Mouse (Mus musculus) 416B (cell line): ENCODE results near the gene Acadvl.
A peak's percentile ranks its signal among the peaks of the same experiment; 100 is the strongest.
"Not testable (repeated sequence)": the region's sequence is repeated elsewhere in the genome, so short reads cannot be mapped to it uniquely, and the experiment has no call there.

Source experiments
- DNase-seq: peaks from one replicate; pipeline ENCODE4 v3.0.0; 2011; ENCODE audit warnings: low read depth

Gene Acadvl

GRCm38 (mm10) chr11:70027397-70027796 is 12.2 kb upstream of the Acadvl start:
- no peak for DNase-seq

- no peak for DNase-seq
These were observed 11.5 kb upstream of the Acadvl start for GRCm38 (mm10) chr11:70026689-70027088.

- no peak for DNase-seq
These were observed 8.9 kb upstream of the Acadvl start for GRCm38 (mm10) chr11:70024151-70024514.

- DNase-seq, result no peak
These were observed 8.4 kb upstream of the Acadvl start for GRCm38 (mm10) chr11:70023481-70024150.

- DNase-seq, result peak; percentile 98
These were observed 6.3 kb upstream of the Acadvl start for GRCm38 (mm10) chr11:70021264-70022132.

GRCm38 (mm10) chr11:70020731-70021263 is 5.6 kb upstream of the Acadvl start:
- DNase-seq, result peak; percentile 94

- peak; percentile 81 for DNase-seq
These were observed 4.9 kb upstream of the Acadvl start for GRCm38 (mm10) chr11:70020022-70020631.

- DNase-seq, result no peak
These were observed 4.3 kb upstream of the Acadvl start for GRCm38 (mm10) chr11:70019495-70020021.

- DNase-seq, result peak; percentile 79
These were observed 3.1 kb upstream of the Acadvl start for GRCm38 (mm10) chr11:70018131-70018990.

GRCm38 (mm10) chr11:70017199-70017767 is 2.1 kb upstream of the Acadvl start:
- DNase-seq, result no peak

GRCm38 (mm10) chr11:70016669-70017068 is 1.5 kb upstream of the Acadvl start, which contains the start of gene Dlg4:
TSS of gene Dlg4 (plus strand) at chr11:70016942.
- DNase-seq, result no peak

- not testable (repeated sequence) for DNase-seq
These were observed 966 bp upstream of the Acadvl start for GRCm38 (mm10) chr11:70016177-70016576.

GRCm38 (mm10) chr11:70015677-70016076 is 466 bp upstream of the Acadvl start:
- DNase-seq, result peak; percentile 42

GRCm38 (mm10) chr11:70014051-70014450 is 1.2 kb downstream of the Acadvl start:
- no peak for DNase-seq

GRCm38 (mm10) chr11:70013408-70013807 is 1.8 kb downstream of the Acadvl start:
- no peak for DNase-seq

- DNase-seq, result no peak
These were observed 2.3 kb downstream of the Acadvl start for GRCm38 (mm10) chr11:70012931-70013330.

- no peak for DNase-seq
These were observed 4.2 kb downstream of the Acadvl start for GRCm38 (mm10) chr11:70010961-70011360.

GRCm38 (mm10) chr11:70010548-70010947 is 4.7 kb downstream of the Acadvl start:
- DNase-seq, result no peak

- no peak for DNase-seq
These were observed 5.2 kb downstream of the Acadvl start for GRCm38 (mm10) chr11:70010033-70010432.

GRCm38 (mm10) chr11:70005521-70005920 is 9.7 kb downstream of the Acadvl start:
- DNase-seq, result peak; percentile 69

- no peak for DNase-seq
These were observed 12.7 kb downstream of the Acadvl start for GRCm38 (mm10) chr11:70002471-70002870.
